Mouse (Mus musculus) stomach, embryonic 14.5 days (tissue): ENCODE measurements at regions not wholly inside any gene's neighbourhood (a gene's known extent, or its start where the extent isn't known, plus 50 kb on each side); places are given as distances from the start of the nearest gene placed in this dataset.

ENCODE experiments used
- ATAC-seq: fragments of 200-750 bp; cut with Nextera tagmentation; 2 replicates; pipeline ENCODE4 v1.8.0; 2017; ENCODE audit warnings: low read depth, moderate TSS enrichment; ENCODE audit not compliant: insufficient number of reproducible peaks, insufficient read depth, low FRiP score
- H3K27ac ChIP-seq: fragments of 300-500 bp; sonication (generic); 2 replicates; pipeline ENCODE4 v1.5.1; 2014; ENCODE audit warnings: mild to moderate bottlenecking, low read length, moderate library complexity, mixed read lengths
- H3K27me3 ChIP-seq: fragments of 300-500 bp; sonication (generic); 2 replicates; pipeline ENCODE4 v1.6.1; 2014; ENCODE audit warnings: low read length, control low read depth, mixed read lengths; ENCODE audit not compliant: control insufficient read depth, insufficient read depth
- H3K36me3 ChIP-seq: fragments of 300-500 bp; sonication (generic); 2 replicates; pipeline ENCODE4 v1.6.1; 2014; ENCODE audit warnings: mild to moderate bottlenecking, control low read depth, low read length, moderate library complexity, mixed read lengths; ENCODE audit not compliant: control insufficient read depth, insufficient read depth
- H3K4me1 ChIP-seq: fragments of 300-500 bp; sonication (generic); 2 replicates; pipeline ENCODE4 v1.6.1; 2014; ENCODE audit warnings: low read length, control low read depth, mixed read lengths; ENCODE audit not compliant: control insufficient read depth, insufficient read depth
- H3K4me2 ChIP-seq: fragments of 300-500 bp; sonication (generic); replicated peaks from 2 replicates; pipeline ENCODE4 v1.6.1; 2014; ENCODE audit warnings: low read depth, low read length, control low read depth
- H3K4me3 ChIP-seq: fragments of 300-500 bp; sonication (generic); 2 replicates; pipeline ENCODE4 v1.5.1; 2014; ENCODE audit warnings: low read depth, low read length, control low read depth
- H3K9ac ChIP-seq: fragments of 300-500 bp; sonication (generic); replicated peaks from 2 replicates; pipeline ENCODE4 v1.6.1; 2014; ENCODE audit warnings: low read depth, mild to moderate bottlenecking, control low read depth, low read length, moderate library complexity, mixed read lengths
- H3K9me3 ChIP-seq: fragments of 300-500 bp; sonication (generic); 2 replicates; pipeline ENCODE4 v1.6.1; 2016; ENCODE audit warnings: low read depth, low read length, control low read depth; ENCODE audit not compliant: control insufficient read depth
- WGBS: fragments of 180-500 bp; shearing (Covaris S2); extraction: QIAGEN DNeasy Blood & Tissue Kit; methylation state at CpG from one replicate; pipeline ENCODE4 v1.1.7; 2014; 5-methylcytosine and 5-hydroxymethylcytosine counted together

DNA sequence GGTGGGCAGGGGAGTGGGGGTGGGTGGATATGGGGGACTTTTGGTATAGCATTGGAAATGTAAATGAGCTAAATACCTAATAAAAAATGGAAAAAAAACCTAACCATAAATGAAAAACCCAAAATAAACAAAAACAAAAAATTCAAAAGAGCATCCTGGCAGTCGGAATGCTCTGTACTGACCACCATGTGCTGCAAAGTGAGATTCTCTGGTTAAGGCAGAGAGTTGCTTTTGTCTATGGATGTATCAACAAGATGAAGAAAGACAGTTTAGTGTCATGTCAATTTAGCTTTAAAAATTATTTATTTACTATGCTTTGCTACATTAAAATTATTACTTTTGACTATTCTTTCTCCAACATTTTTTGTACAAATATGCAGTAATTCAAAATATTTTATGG lies 88.5 kb downstream of the E330014E10Rik start:
- ATAC-seq = no peak
- Histone ChIP-seq H3K4me1 (no peaks in the 10 kb centered on the region), H3K4me2 (no peak overlapping the region), H3K9ac (no peak overlapping the region), H3K27ac (no peak overlapping the region), H3K9me3 (no peaks in the 10 kb centered on the region), H3K36me3 (no peaks in the 10 kb centered on the region), H3K27me3 (no peaks in the 10 kb centered on the region), H3K4me3 (no peak overlapping the region)
- 88% methylated on average over 1 of the region's 1 CpGs for WGBS

- Histone ChIP-seq H3K27me3 (no peaks in the 10 kb centered on the region), H3K36me3 (no peaks in the 10 kb centered on the region), H3K9me3 (no peaks in the 10 kb centered on the region), H3K9ac (no peak overlapping the region), H3K4me2 (no peak overlapping the region), H3K4me1 (no peaks in the 10 kb centered on the region), H3K27ac (no peak overlapping the region), H3K4me3 (no peak overlapping the region)
- ATAC-seq = peak; percentile 33; the same call in 1 of the 2 replicates
- 72% methylated on average over 3 of the region's 3 CpGs for WGBS
Observed at GRCm38 (mm10) chr5:95864725-95865492, 89.1 kb downstream of the E330014E10Rik start.

GRCm38 (mm10) chr5:95865516-95865915 lies 89.7 kb downstream of the E330014E10Rik start:
- 69% methylated on average over 2 of the region's 2 CpGs for WGBS
- no peaks in the 10 kb centered on the region for H3K4me1 ChIP-seq
- no peaks in the 10 kb centered on the region for H3K9me3 ChIP-seq

DNA sequence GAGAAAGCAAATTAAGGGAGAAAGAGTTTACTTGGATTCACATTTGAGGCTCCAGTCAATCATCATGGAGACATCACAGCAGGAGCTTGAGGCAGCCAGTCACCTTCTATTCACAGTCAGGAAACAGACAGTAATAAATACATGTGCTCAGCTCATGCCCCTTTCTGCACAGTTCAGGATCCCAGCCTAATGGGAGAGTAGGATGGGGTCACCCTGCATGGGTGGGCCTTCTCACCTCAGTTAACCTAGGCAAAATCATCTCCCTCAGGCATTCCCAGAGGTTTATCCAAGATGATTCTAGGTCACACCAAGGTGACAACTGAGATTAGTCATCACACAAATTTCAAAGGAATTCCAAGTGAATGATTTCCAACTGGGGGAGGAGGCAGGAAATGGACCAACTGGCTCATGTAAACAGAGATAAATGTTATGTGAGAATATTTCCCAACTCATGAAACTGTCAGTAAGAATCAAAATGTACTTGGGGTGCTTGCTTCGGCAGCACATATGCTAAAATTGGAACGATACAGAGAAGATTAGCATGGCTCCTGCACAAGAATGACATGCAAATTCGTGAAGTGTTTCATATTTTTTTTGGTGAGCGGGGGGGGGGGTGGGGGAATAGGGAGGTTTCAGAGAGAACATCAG lies 89.8 kb upstream of the Cxcl13 start:
- Histone ChIP-seq H3K4me2 (no peak overlapping the region), H3K27ac (no peak overlapping the region), H3K4me3 (no peak overlapping the region), H3K4me1 (no peaks in the 10 kb centered on the region), H3K9me3 (no peaks in the 10 kb centered on the region), H3K27me3 (no peaks in the 10 kb centered on the region), H3K9ac (no peak overlapping the region), H3K36me3 (no peaks in the 10 kb centered on the region)
- 49% methylated on average over 4 of the region's 4 CpGs for WGBS
- ATAC-seq = no peak

More at GRCm38 (mm10) chr5:95865516-95865915, 89.7 kb downstream of the E330014E10Rik start:
- H3K9ac ChIP-seq = no peak overlapping the region
- no peak overlapping the region for H3K4me2 ChIP-seq
- ATAC-seq = no peak
- H3K27me3 ChIP-seq = no peaks in the 10 kb centered on the region
- H3K36me3 ChIP-seq = no peaks in the 10 kb centered on the region
- no peak overlapping the region for H3K4me3 ChIP-seq
- no peak overlapping the region for H3K27ac ChIP-seq

- Histone ChIP-seq H3K4me1 (no peaks in the 10 kb centered on the region), H3K9me3 (no peaks in the 10 kb centered on the region), H3K9ac (no peak overlapping the region), H3K4me3 (no peak overlapping the region), H3K36me3 (no peaks in the 10 kb centered on the region), H3K27ac (no peak overlapping the region), H3K4me2 (no peak overlapping the region), H3K27me3 (no peaks in the 10 kb centered on the region)
- ATAC-seq = no peak
- 56% methylated on average over 3 of the region's 3 CpGs for WGBS
Observed at GRCm38 (mm10) chr5:95870336-95870845, 86.4 kb upstream of the Cxcl13 start.

- H3K4me2 ChIP-seq = no peak overlapping the region
- no peak overlapping the region for H3K9ac ChIP-seq
- 39% methylated on average over 5 of the region's 5 CpGs for WGBS
- H3K36me3 ChIP-seq = no peaks in the 10 kb centered on the region
- H3K27me3 ChIP-seq = no peaks in the 10 kb centered on the region
- ATAC-seq = 0 out of 2 replicates have a peak, but pooled peaks have one; percentile 37
- H3K4me3 ChIP-seq = no peak overlapping the region
- no peaks in the 10 kb centered on the region for H3K4me1 ChIP-seq
- H3K9me3 ChIP-seq = no peaks in the 10 kb centered on the region
- no peak overlapping the region for H3K27ac ChIP-seq
Observed at GRCm38 (mm10) chr5:95874969-95875368, 81.8 kb upstream of the Cxcl13 start.

DNA sequence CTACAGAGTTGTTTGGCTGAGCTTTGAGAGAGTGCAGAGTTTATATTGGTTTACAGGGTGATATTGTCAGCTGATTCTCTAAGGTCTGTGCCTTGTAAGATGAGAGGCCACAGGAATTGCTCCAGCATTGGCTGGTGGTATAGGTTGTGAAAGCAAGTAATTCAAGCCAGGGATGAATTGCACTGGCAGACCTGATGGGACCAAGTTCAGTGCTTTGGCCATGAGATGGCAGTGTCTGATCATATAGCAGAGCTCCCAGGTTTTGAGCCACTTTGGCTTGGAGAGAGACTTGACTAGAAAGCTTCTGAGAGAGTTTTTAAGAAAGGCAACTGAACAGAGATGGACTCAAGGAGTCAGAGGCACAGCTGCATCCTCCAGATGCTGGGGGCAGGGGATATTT lies 75.8 kb upstream of the Cxcl13 start:
- Histone ChIP-seq H3K27me3 (no peaks in the 10 kb centered on the region), H3K4me3 (no peak overlapping the region), H3K4me2 (no peak overlapping the region), H3K4me1 (no peaks in the 10 kb centered on the region), H3K9me3 (no peaks in the 10 kb centered on the region), H3K36me3 (no peaks in the 10 kb centered on the region), H3K9ac (no peak overlapping the region), H3K27ac (no peak overlapping the region)
- ATAC-seq = peak; percentile 42; the same call in 1 of the 2 replicates
